Mouse (Mus musculus) myocyte (in vitro differentiated cells): ENCODE results near the gene Ripor2.

ENCODE experiments used
- CEBPB ChIP-seq: IDR thresholded peaks from 2 replicates; pipeline ENCODE4 v1.6.1; 2011; ENCODE audit warnings: mild to moderate bottlenecking, moderate library complexity; ENCODE audit not compliant: poor library complexity, insufficient read depth, severe bottlenecking
- E2F4 ChIP-seq: IDR thresholded peaks from one replicate; pipeline ENCODE4 v1.6.1; 2011; ENCODE audit warnings: mild to moderate bottlenecking, control low read depth, moderate library complexity; ENCODE audit not compliant: insufficient read depth
- MAX ChIP-seq: IDR thresholded peaks from one replicate; pipeline ENCODE4 v1.6.1; 2011; ENCODE audit warnings: low read depth, mild to moderate bottlenecking, control low read depth
- MYOG ChIP-seq, 3 experiments: IDR thresholded peaks; one replicate each; pipeline ENCODE4 v1.6.1; 2011; ENCODE audit warnings: control low read depth in 2 of 3, low read depth in 2 of 3, mild to moderate bottlenecking in 2 of 3; ENCODE audit not compliant: insufficient read length in 2 of 3, control insufficient read depth in 1 of 3, insufficient read depth in 1 of 3
- POLR2A ChIP-seq: IDR thresholded peaks from one replicate; pipeline ENCODE4 v1.6.1; 2011; ENCODE audit warnings: low read depth, mild to moderate bottlenecking, control low read depth, moderate library complexity; ENCODE audit not compliant: insufficient read length
- POLR2AphosphoS2 ChIP-seq: IDR thresholded peaks from one replicate; pipeline ENCODE4 v1.6.1; 2011; ENCODE audit warnings: low read depth, control low read depth; ENCODE audit not compliant: insufficient read length
- SRF ChIP-seq: IDR thresholded peaks from one replicate; pipeline ENCODE4 v1.6.1; 2011; ENCODE audit warnings: low read depth; ENCODE audit not compliant: control insufficient read depth, insufficient read length
- TCF12 ChIP-seq: IDR thresholded peaks from one replicate; pipeline ENCODE4 v1.6.1; 2011; ENCODE audit warnings: mild to moderate bottlenecking, control low read depth; ENCODE audit not compliant: poor library complexity, insufficient read depth, severe bottlenecking
- USF1 ChIP-seq: IDR thresholded peaks from one replicate; pipeline ENCODE4 v1.6.1; 2011; ENCODE audit warnings: low read depth, mild to moderate bottlenecking, control low read depth, moderate library complexity

GRCm38 (mm10) chr13:24762254-24762653 lies 180.3 kb downstream of the Ripor2 start:
- TF ChIP-seq POLR2A (no peak), TCF12 (no peak), SRF (no peak), USF1 (no peak), POLR2AphosphoS2 (no peak), CEBPB (no peak), MAX (no peak), MYOG (IDR thresholded peaks at IDR 0.05; ENCODE audit: control insufficient read depth in 1 of 3, insufficient read depth in 1 of 3, insufficient read length in 2 of 3, low read depth in 2 of 3) (no peak), E2F4 (no peak)
